Mouse (Mus musculus) urinary bladder, postnatal 14 days (tissue): ENCODE data around the gene Nkx2-5.

Experiments used
- DNase-seq: peaks from one replicate; pipeline ENCODE4 v3.0.0; 2021; ENCODE audit warnings: low spot score

Nkx2-5 gene

GRCm38 (mm10) chr17:26844909-26845148, at the start of gene Nkx2-5:
Gene Nkx2-5 (minus strand): TSS chr17:26845009.
- DNase-seq, result no peak

- no peak for DNase-seq
These were observed 49.5 kb upstream of the Nkx2-5 start for GRCm38 (mm10) chr17:26894342-26894741.

GRCm38 (mm10) chr17:26893492-26893891, 48.7 kb upstream of the Nkx2-5 start:
- DNase-seq, result no peak

GRCm38 (mm10) chr17:26892635-26893375, 48.0 kb upstream of the Nkx2-5 start:
- DNase-seq, result no peak

GRCm38 (mm10) chr17:26887926-26888325, 43.1 kb upstream of the Nkx2-5 start:
- DNase-seq, result no peak

- DNase-seq, result peak; percentile 86
These were observed 41.4 kb upstream of the Nkx2-5 start for GRCm38 (mm10) chr17:26886047-26886749.

- peak; percentile 82 for DNase-seq
These were observed 40.5 kb upstream of the Nkx2-5 start for GRCm38 (mm10) chr17:26884995-26885926.

GRCm38 (mm10) chr17:26883585-26883984, 38.8 kb upstream of the Nkx2-5 start:
- no peak for DNase-seq

GRCm38 (mm10) chr17:26882706-26883105, 37.9 kb upstream of the Nkx2-5 start:
- DNase-seq, result no peak

GRCm38 (mm10) chr17:26879235-26879634, 34.4 kb upstream of the Nkx2-5 start:
- no peak for DNase-seq

GRCm38 (mm10) chr17:26877927-26878326, 33.1 kb upstream of the Nkx2-5 start:
- DNase-seq, result no peak

- DNase-seq, result no peak
These were observed 29.7 kb upstream of the Nkx2-5 start for GRCm38 (mm10) chr17:26874542-26874941.

GRCm38 (mm10) chr17:26873502-26873901, 28.7 kb upstream of the Nkx2-5 start:
- no peak for DNase-seq

GRCm38 (mm10) chr17:26872870-26873269, 28.1 kb upstream of the Nkx2-5 start:
- no peak for DNase-seq

- DNase-seq, result no peak
These were observed 23.9 kb upstream of the Nkx2-5 start for GRCm38 (mm10) chr17:26868756-26869155.

- DNase-seq, result no peak
These were observed 20.3 kb upstream of the Nkx2-5 start for GRCm38 (mm10) chr17:26865156-26865555.

GRCm38 (mm10) chr17:26864343-26864742, 19.5 kb upstream of the Nkx2-5 start:
- no peak for DNase-seq

GRCm38 (mm10) chr17:26861793-26862192, 17.0 kb upstream of the Nkx2-5 start:
- DNase-seq, result no peak

- no peak for DNase-seq
These were observed 16.6 kb upstream of the Nkx2-5 start for GRCm38 (mm10) chr17:26861383-26861782.

- DNase-seq, result no peak
These were observed 16.1 kb upstream of the Nkx2-5 start for GRCm38 (mm10) chr17:26860906-26861305.

- no peak for DNase-seq
These were observed 7.5 kb upstream of the Nkx2-5 start for GRCm38 (mm10) chr17:26852262-26852661.

GRCm38 (mm10) chr17:26851136-26851460, 6.3 kb upstream of the Nkx2-5 start:
- no peak for DNase-seq
